Mouse (Mus musculus) cortical plate, adult 2 months (tissue): Measurements from ENCODE around the gene Zfp644.

Source experiments
- CTCF ChIP-seq: fragments of 200-500 bp; IDR thresholded peaks from 2 replicates; pipeline ENCODE4 v1.5.1; 2011; ENCODE audit warnings: mild to moderate bottlenecking, control low read depth, low read length; ENCODE audit not compliant: insufficient read depth; ENCODE audit errors: extremely low read depth
- POLR2A ChIP-seq: fragments of 200-500 bp; IDR thresholded peaks from 2 replicates; pipeline ENCODE4 v1.6.1; 2011; ENCODE audit warnings: mild to moderate bottlenecking, low read length, control low read depth; ENCODE audit not compliant: insufficient read depth; ENCODE audit errors: extremely low read depth

DNA sequence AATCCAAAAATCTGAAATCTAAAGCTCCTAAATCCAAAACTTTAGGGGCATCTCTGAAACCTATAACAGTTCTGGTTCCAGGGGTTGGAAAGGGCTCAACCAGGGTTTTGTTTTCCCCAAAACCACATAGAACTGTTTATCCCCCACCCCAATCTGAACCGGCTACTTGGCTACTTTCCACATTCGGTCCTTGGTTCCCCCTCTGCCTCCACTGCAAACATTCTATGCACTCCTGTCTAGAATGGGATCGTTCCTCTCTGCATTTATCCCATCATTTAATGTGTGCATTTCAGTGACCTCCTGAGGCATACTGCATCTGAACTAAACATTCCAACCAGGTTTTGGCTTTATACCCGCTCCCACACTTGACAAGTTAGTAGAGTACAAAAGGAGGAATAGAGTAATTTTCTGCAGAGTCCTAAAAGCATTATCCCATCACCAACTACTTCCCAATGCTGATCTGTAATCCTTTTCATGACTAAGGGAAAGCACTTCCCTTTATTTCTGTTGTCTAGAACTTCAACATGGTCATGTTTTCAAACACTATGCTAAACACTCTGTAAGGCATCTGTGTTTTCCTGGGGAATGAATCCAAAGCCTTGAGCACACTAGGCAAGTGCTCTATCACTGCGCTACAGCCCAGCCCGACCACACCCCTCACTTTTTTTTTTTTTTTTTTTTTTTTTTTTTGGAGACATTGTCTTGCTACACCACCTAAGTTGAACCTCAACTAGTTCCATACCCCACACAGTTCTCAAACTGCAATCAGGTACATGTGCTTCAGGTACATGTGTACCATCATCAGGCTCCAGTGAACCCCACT is 16.2 kb downstream of the Zfp644 start:
- no peak for TF ChIP-seq CTCF
- TF ChIP-seq POLR2A: no peak
